ENCODE assay signal across 12 mouse cellular contexts in genomic region chr16:33756396-33756795, GRCm38 (mm10). TPM values are rescaled to one million over a fixed set of nuclear protein-coding genes. Genes with fewer than 3 reads are reported as not detected.
DNase-seq lines count a peak whose midpoint lies in the region; ATAC-seq and TF ChIP-seq lines count a peak whose summit lies in the region.
"Had no signal": no experiment of that assay in that cellular context is flagged by ENCODE, and none has a peak within 500 bp of the region (broad histone marks: within the 10 kb centered on the region; RNA-seq: fewer than 3 reads in every experiment).

No protein-coding gene starts in this region.

- intact Hi-C loops in left cerebral cortex, adult 2 months (cut with DNase I): no loop called here
- intact Hi-C loops in left cerebral cortex, postnatal 14 days (cut with DNase I): no loop called here

- peak overlapping the region; percentile 7; the same call in 1 of the 2 replicates for H3K4me3 ChIP-seq in left cerebral cortex, adult 2 months
- H3K4me3 ChIP-seq in bone marrow, adult 2 months (replicated peaks; ENCODE audit: control insufficient read depth, low read depth, low read length): peak overlapping the region; percentile 61
- no peak overlapping the region for H3K4me3 ChIP-seq in forebrain, embryonic 15.5 days
- H3K4me3 ChIP-seq: myocyte had no signal

- TF ChIP-seq POLR2A in bone marrow, adult 2 months (IDR thresholded peaks at IDR 0.05; ENCODE audit: borderline replicate concordance, control insufficient read depth, low read depth, low read length): no peak

- WGBS in bone marrow, adult 2 months: 5% methylated on average over 6 of the region's 6 CpGs
- 58% methylated on average over 6 of the region's 6 CpGs for WGBS in forebrain, embryonic 15.5 days

- no peak overlapping the region for H3K4me2 ChIP-seq in forebrain, embryonic 15.5 days (replicated peaks)
- H3K4me2 ChIP-seq: heart, embryonic 11.5 days had no signal

- peak; percentile 43 for ATAC-seq in erythroid progenitor cell, adult 5-6 weeks (replicated peaks; ENCODE audit: low FRiP score, poor library complexity, severe bottlenecking)
- peak; percentile 47 for ATAC-seq in monocyte, adult 5-6 weeks (replicated peaks; ENCODE audit: insufficient number of reproducible peaks, low FRiP score, low TSS enrichment, poor library complexity, severe bottlenecking)
- no peak for ATAC-seq in forebrain, embryonic 15.5 days (replicated peaks)

- DNase-seq in left cerebral cortex, adult 2 months (ENCODE audit: extremely low spot score in 1 of 2, low spot score in 2 of 2): no peak
- no peak for DNase-seq in left cerebral cortex, postnatal 14 days (ENCODE audit: low spot score in 2 of 2)
- DNase-seq in frontal cortex, postnatal 10 days (ENCODE audit: low spot score in 2 of 2): no peak
- no peak for DNase-seq in adipocyte (ENCODE audit: low spot score)
- DNase-seq: adrenal gland, adult 2 months; kidney, adult 18-20 months had no signal

- no peak for TF ChIP-seq CTCF in left cerebral cortex, adult 2 months (IDR thresholded peaks at IDR 0.05)
- peak; percentile 50 for TF ChIP-seq CTCF in bone marrow, adult 2 months (IDR thresholded peaks at IDR 0.05; ENCODE audit: control insufficient read depth, insufficient read depth, low read length)

- H3K9me3 ChIP-seq in forebrain, embryonic 15.5 days: no peaks in the 10 kb centered on the region

- H3K9ac ChIP-seq in forebrain, embryonic 15.5 days (replicated peaks): no peak overlapping the region

- H3K4me1 ChIP-seq in bone marrow, adult 2 months (ENCODE audit: control insufficient read depth, insufficient read depth, low read length): peaks cover 3% of the 10 kb centered on the region
- H3K4me1 ChIP-seq in forebrain, embryonic 15.5 days: no peaks in the 10 kb centered on the region

- H3K27ac ChIP-seq in left cerebral cortex, adult 2 months: peak overlapping the region; percentile 48
- peak overlapping the region; percentile 31 for H3K27ac ChIP-seq in bone marrow, adult 2 months (ENCODE audit: control insufficient read depth, insufficient read depth, low read depth, low read length, poor library complexity)
- H3K27ac ChIP-seq in forebrain, embryonic 15.5 days (replicated peaks): no peak overlapping the region

- peaks cover 15% of the 10 kb centered on the region; the same call in 1 of the 2 replicates for H3K36me3 ChIP-seq in forebrain, embryonic 15.5 days

- no peaks in the 10 kb centered on the region for H3K27me3 ChIP-seq in forebrain, embryonic 15.5 days

RNA-seq across cellular contexts. Expression of gene Muc13, which starts 37.4 kb away (rescaled TPM):
- total RNA-seq in left cerebral cortex, adult 2 months (2021): under 1 TPM; 0.12 to 0.23 TPM
- total RNA-seq in left cerebral cortex, postnatal 14 days (2021): not detected
- polyA plus RNA-seq in bone marrow, adult 2 months (2011; ENCODE audit: insufficient read depth, insufficient read length, low replicate concordance, missing spikeins): 5.4 and 6.4 TPM in 2 replicates
- 1.8 and 6.3 TPM in 2 replicates for total RNA-seq in erythroid progenitor cell, adult 5-6 weeks (2015; ENCODE audit: low replicate concordance)
- total RNA-seq in erythroid progenitor cell, adult 5-6 weeks (2017; ENCODE audit: low replicate concordance): 0.51 and 1.2 TPM in 2 replicates
- 0.11 to 1.6 TPM (median 1.4 TPM) in 3 replicates for total RNA-seq in monocyte, adult 5-6 weeks (2017)
- not detected in 2 replicates for polyA plus RNA-seq in forebrain, embryonic 15.5 days (2015; fragmentation: Nextera tagmentation; extraction: Ambion mirVana)
- total RNA-seq: adrenal gland, adult 2 months had no signal
